Mouse (Mus musculus): ENCODE measurements at regions not wholly inside any gene's neighbourhood (a gene's known extent, or its start where the extent isn't known, plus 50 kb on each side); places are given as distances from the start of the nearest gene placed in this dataset.

DNA sequence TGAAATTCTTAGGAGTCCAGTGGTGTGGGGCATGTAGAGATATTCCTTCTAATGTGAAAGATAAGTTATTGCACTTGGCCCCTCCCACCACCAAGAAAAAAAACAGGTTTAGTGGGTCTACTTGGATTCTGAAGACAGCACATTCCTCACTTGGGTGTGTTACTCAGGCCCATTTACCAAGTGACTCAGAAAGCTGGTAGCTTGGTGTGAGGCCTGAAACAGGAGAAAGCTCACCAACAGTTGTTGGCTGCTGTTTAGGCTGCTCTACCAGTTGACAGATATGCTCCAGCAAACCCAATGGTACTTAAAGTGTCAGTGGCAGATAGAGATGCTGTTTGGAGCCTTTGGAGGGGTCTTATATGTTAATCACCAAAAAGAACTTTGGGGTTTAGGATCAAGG lies 207.8 kb upstream of the Gm11042 start:
- no peak for DNase-seq (ENCODE audit: low spot score in 2 of 2)

DNA sequence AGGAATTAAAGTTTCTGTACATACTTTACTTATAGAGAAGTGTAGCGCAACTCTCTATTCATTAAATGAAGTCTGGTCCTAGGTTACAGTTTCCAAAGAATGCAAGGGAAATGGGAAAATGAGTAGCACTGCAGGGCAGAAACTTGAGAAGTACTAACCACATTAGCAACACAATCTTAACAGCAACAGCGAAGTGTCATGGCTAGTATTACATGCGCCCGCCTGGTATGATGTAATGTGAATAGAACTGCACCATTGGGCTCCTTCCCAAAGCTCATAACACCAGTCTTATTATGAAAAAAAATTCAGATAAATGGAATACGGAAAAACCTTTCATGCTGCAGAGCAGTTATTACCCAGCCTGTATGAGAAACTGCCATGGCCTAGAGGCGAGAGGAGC lies 201.8 kb upstream of the Gm11042 start:
- DNase-seq (ENCODE audit: low spot score in 2 of 2), result no peak

DNA sequence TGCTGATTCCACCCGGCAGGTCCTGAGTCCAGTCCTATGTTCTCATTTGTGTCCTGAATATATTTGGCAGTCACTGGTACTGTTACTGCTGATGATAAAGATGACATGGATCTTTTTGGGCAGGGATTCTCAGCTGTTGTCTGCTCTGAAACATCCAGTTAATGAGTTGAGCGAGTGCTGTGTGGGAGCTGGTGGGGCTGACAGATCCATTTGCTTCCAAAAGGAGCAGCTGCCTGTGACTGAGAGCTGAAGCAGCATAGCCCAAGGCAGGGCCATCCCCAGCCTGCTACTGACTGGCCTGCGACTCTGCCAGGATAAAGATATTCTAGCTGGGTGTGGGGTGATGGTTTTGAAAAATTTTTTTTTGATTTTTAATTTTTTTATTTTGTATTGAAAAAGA lies 200.3 kb upstream of the Gm11042 start:
- peak; percentile 60 to 64 for DNase-seq (ENCODE audit: low spot score in 2 of 2)

DNA sequence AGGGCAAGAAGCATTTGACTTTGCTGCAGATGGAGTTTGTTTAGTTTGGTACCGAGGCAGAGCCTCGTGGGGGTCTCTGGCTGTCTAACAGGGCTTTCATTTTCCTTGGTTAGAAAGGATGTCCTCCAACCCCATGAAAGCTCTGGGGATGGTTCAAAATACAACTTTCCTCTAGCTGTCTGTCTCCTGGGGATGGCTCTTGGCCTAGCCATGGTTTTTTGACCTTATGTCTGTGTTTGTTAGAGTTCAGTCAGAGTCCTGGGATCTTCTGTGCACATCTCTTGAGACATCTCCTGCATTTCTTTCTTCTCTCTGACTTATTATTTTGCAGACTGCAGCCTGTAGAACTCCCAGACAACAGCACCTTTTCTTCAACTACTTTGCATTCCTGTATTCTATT lies 186.6 kb upstream of the Gm11042 start:
- no peak for DNase-seq (ENCODE audit: low spot score in 2 of 2)

DNA sequence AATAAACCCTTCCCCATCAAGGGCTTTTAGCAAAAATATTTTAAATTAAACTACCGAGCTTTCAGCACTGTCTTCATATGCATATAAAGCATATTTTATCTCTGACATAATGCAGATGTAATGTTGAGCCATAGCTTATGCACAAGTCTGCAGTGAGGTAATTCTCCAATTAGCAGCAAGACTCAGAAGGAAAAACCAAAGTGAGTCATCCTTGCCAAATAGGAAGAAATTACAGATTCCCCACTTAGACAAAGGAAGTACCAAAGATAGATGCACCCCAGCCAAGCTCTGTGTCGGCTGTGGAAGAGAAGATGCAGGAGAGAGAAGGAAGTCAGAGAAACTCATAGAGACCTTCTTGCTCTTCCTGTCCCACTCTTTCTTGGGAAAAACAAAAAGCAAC lies 161.4 kb upstream of the Gm11042 start:
- no peak for DNase-seq (ENCODE audit: low spot score in 2 of 2)

DNA sequence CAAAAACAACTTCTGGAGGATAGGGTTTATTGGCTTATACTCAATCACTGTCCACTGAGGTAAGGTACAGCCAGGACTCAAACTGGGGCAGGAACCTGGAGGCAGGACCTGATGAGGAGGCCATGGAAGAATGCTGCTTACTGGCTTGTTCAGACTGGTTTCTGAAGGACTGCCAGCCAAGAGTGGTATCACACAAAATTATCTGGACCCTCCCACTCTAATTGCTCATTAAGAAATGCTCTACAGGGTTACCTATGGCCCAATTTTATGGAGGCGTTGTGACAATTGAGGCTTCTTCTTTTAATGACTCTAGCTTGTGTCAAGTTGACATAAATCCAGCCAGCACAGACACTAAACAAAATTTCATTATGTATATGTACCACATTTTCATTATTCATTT lies 158.5 kb upstream of the Gm11042 start:
- no peak for DNase-seq (ENCODE audit: low spot score in 2 of 2)

DNA sequence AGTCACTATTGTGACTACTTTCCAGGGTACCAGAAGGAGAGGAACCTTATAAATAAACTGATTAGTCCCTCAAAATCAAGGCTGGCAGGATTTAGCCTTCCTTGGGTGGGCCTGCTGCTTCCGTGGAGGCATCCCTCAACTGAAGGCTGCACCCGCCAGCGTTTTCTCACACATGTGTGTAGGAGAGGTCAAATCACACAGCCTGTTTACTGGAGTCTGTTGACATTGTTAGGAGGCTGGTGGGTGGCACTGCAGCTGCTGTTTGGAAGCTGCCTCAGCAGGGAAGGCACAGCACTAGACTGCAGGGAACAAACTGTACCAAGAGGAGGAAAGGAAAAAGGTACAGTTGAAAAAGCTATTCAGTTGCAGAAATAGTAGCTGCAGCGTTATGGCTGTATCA lies 142.3 kb upstream of the Gm11042 start:
- peak; percentile 72 to 78 for DNase-seq (ENCODE audit: low spot score in 2 of 2)

DNA sequence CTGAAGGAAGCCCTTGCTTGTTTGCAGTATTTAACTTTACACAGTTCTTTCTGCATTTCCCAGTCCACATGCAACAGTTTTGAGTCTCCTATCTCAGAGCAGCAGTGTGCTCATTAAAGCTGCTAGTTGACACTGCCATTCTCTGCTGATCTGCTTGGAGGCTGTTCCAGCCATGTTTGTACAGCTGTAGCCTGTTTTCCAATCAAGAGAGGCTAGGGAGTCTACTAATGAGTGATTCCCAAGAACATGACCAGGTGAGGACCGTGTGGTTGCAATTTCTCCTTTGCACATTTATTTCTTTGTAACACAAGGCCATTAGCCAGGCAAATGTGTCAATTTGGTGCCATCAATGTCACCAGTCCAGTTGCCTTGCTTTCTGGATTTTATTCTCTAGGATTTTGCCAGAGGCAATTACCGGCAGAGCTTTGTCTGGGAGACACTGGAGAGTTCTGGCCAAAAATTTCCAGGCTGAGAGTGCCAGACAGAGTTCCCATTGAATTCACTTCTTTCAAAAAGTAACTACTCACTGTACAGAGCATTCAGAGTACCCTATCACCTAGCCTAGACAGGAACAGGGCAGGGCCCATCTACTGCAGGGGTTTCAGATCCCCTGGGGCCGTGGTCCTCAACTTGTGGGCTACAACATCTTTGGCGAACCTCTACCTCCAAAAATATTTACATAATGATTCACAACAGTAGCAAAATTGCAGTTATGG lies 136.3 kb upstream of the Gm11042 start:
- no peak for DNase-seq (ENCODE audit: low spot score in 2 of 2)

DNA sequence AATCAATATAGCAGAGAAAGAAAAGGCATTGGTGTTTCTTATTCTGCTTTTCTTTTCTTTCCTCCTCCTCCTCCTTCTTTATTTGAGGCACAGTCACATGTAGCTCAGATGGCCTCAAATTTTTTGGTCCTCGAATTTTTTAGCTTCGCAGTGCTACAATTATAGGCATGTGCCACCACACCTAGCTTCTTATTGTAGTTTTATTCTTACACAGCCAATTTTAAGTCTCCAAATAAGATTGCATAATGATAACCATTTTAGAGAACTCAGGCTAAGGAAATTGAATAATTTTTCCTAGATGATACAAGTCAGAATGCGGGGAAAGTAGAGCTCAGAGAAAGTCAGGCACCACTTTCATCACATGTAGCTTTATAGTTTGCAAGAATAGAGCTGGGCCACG lies 132.1 kb upstream of the Gm11042 start:
- DNase-seq (ENCODE audit: low spot score in 2 of 2), result no peak

DNA sequence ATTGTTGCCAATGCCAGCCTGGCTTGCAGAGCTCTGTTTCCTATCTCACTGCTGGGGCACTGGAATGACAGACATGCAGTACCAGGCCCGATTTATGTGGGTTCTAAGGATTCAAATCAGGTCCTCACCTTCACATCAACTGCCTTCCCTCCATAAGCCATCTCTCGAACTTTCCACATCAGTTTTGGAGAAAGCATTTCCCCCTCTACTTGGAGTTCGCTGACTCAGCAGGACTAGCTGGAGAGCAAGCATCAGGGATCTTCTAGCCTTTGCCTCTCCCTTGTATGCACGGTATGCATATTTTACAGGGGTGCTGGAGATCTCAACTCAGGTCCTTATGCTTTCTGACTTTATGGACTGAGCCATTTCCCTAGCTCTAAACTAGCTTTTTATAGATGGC lies 118.7 kb upstream of the Gm11042 start:
- no peak for DNase-seq (ENCODE audit: low spot score in 2 of 2)

DNA sequence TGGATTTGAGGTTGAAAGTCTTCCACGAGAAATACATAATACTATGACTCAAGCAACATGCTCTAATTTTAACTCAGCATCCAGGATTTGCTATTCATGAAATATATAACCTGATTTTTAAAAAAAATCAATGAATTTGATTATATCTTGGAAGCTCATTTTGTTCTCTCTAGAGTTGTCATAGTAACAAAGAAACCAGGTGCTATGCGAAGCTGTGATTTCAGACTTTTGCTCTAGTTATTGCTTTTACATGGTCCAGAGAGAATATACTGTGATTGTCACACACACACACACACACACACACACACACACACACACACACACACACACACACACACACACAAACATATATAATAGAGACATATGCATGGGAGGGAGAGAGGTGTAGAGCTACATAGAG lies 98.5 kb upstream of the Gm11042 start:
- no peak for DNase-seq (ENCODE audit: low spot score in 2 of 2)

DNA sequence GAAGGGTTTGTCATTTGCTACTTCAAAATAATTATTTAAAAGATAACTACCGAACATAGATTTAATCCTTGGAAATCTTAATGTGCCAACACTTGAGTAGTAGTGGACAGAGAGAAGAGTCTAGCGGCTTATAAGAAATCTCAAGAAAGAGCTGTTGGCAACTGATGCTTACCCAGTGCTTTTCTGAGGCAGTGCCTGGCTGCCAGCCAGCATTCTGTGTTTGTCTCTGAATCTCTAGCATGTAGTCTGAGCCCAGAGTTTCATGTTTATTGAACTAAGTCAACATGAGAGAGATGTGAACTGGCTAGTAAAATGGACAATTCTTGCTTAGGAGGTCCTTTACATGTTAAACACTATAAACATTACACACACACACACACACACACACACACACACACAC lies 94.3 kb upstream of the Gm11042 start:
- DNase-seq (ENCODE audit: low spot score in 2 of 2), result no peak

DNA sequence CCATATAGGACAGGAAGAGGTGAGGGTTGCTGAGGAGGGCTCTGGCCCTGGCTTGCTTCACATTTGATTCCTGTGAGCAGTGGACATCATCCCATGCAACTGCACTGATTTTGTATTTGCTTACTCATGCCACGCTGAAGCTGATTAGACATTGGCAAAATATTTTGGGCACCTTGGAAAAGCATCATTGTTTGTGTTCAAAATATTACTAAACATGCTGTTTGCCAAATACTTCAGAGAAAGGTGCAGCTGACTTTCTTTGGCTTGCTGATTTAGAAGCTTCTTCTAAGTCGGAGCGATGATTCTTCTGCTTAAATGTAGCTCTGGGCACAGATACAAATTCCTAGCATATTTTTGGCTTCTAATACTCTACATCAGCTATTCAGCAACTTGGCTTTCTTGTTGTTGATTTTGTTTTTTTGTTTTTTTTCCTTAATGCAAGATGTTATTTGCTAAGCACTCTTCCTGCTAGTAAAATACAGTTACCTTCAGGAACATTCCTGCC lies 91.4 kb upstream of the Gm11042 start:
- DNase-seq (ENCODE audit: low spot score in 2 of 2), result no peak

DNA sequence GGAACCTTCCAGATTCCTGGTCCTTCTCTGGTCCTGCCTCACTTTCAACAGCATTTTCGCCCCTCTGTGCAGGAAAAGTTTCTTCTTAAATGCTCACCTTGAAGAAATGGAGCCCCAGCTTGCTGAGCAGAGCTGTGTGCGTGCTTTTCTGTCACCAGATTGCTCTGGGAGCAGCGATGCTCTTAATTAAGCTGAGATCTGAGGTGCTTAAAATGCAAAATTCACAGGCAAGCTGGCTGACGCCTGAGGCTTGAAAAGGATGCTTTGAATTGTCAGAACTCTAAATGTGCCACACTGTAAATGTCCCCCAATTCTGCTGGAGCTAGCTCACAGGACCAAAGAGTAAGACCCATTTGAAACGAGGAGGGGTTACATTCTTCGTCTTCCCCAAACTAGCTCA lies 73.6 kb upstream of the Gm11042 start:
- DNase-seq (ENCODE audit: low spot score in 2 of 2), result no peak

Data from layer of hippocampus, adult 8-10 months (tissue).